Mouse (Mus musculus) midbrain, postnatal 0 days (tissue): Measurements from ENCODE around the gene Gtpbp2. TPM values are rescaled to one million over a fixed set of nuclear protein-coding genes. Genes with fewer than 3 reads are reported as not detected.

Source experiments
- ATAC-seq: fragments of 200-750 bp; cut with Nextera tagmentation; 2 replicates; pipeline ENCODE4 v1.8.0; 2017; ENCODE audit warnings: moderate number of reproducible peaks, mild to moderate bottlenecking, moderate TSS enrichment, moderate library complexity; ENCODE audit not compliant: low FRiP score
- DNase-seq: peaks from one replicate; pipeline ENCODE4 v3.0.0-alpha.2; 2015; ENCODE audit warnings: low spot score
- H3K27ac ChIP-seq: fragments of 300-500 bp; sonication (generic); 2 replicates; pipeline ENCODE4 v1.5.1; 2014; ENCODE audit warnings: low read depth, mild to moderate bottlenecking, low read length, mixed read lengths
- H3K27me3 ChIP-seq: fragments of 300-500 bp; sonication (generic); 2 replicates; pipeline ENCODE4 v1.6.1; 2014; ENCODE audit warnings: low read length, control low read depth, mixed read lengths; ENCODE audit not compliant: insufficient read depth
- H3K36me3 ChIP-seq: fragments of 300-500 bp; sonication (generic); 2 replicates; pipeline ENCODE4 v1.6.1; 2014; ENCODE audit warnings: low read length, control low read depth, mixed read lengths; ENCODE audit not compliant: insufficient read depth
- H3K4me1 ChIP-seq: fragments of 300-500 bp; sonication (generic); 2 replicates; pipeline ENCODE4 v1.6.1; 2014; ENCODE audit warnings: mild to moderate bottlenecking, control low read depth, antibody characterized with exemption, low read length, mixed read lengths; ENCODE audit not compliant: insufficient read depth
- H3K4me2 ChIP-seq: fragments of 300-500 bp; sonication (generic); 2 replicates; pipeline ENCODE4 v1.6.1; 2014; ENCODE audit warnings: low read depth, mild to moderate bottlenecking, low read length, mixed read lengths; ENCODE audit not compliant: poor library complexity, severe bottlenecking
- H3K4me3 ChIP-seq: fragments of 300-500 bp; sonication (generic); 2 replicates; pipeline ENCODE4 v1.5.1; 2014; ENCODE audit warnings: low read depth, mild to moderate bottlenecking, low read length, moderate library complexity
- H3K9ac ChIP-seq: fragments of 300-500 bp; sonication (generic); replicated peaks from 2 replicates; pipeline ENCODE4 v1.6.1; 2014; ENCODE audit warnings: mild to moderate bottlenecking, low read length, moderate library complexity, mixed read lengths; ENCODE audit not compliant: poor library complexity, severe bottlenecking
- H3K9me3 ChIP-seq: fragments of 300-500 bp; sonication (generic); 2 replicates; pipeline ENCODE4 v1.6.1; 2016; ENCODE audit warnings: low read length, control low read depth
- CTCF ChIP-seq: IDR thresholded peaks from 2 replicates; pipeline ENCODE4 v1.5.1; 2016; ENCODE audit warnings: antibody characterized with exemption, mild to moderate bottlenecking
- WGBS: fragments of 180-500 bp; shearing (Covaris S2); extraction: QIAGEN DNeasy Blood & Tissue Kit; methylation state at CpG from one replicate; pipeline ENCODE4 v1.1.7; 2014; 5-methylcytosine and 5-hydroxymethylcytosine counted together
- polyA plus RNA-seq: library from polyadenylated mRNA; unstranded; fragments of >200 nt; fragmentation: Nextera tagmentation; extraction: Ambion mirVana; gene quantifications from 2 replicates; pipeline ENCODE4 v1.2.1, GENCODE M21; 2015
- total RNA-seq: library from RNA; depleted of rRNA; stranded (reverse); fragments of >200 nt; gene quantifications from 2 replicates; pipeline ENCODE4 v1.2.3, GENCODE M21; 2014

Gene Gtpbp2
- total and polyA plus RNA-seq, 2 experiments from 2014 or later, result 25.9 to 82.2 TPM

DNA sequence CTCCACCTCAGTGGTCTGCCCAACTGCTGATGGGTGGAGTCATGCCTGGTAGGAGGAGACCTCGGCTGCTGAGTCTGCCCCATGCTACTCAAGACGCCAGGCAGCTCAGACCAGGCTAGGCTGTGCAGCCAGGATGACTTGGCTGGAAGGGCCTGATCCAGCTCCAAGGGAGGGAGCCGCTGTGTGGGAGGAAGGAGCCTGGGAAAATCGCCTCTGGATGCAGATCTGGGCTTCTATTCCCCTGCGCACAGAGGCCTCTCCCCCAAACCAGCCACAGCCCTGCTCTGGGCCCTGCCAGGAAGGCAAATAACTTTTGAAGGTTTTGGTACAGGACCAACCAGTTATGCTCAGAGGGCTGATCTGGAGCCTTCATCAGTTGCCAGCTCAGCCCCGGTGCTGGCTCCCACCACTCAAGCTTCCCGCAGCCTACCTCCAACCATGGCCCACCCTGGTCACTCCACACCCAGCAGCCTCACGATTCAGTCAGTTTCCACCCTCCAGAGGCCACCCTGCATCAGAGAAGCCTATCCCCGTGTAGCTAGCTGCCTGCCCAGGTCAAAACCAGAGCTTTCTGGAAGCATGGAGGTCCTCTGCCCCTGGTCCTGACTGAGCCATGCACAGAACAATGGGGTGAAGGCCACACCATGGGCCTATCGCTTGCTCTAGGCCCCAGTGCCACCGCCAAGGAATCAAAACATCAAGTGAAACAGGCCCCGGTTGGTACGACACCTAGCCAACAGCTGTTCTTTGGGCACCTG, 30.9 kb upstream of the Gtpbp2 start:
- WGBS, result 81% methylated on average over 13 of the region's 13 CpGs
- H3K9me3 ChIP-seq, result no peaks in the 10 kb centered on the region
- ATAC-seq, result no peak
- no peaks in the 10 kb centered on the region for H3K27me3 ChIP-seq
- H3K27ac ChIP-seq, result no peak overlapping the region
- H3K36me3 ChIP-seq, result peaks cover 60% of the 10 kb centered on the region
- H3K4me2 ChIP-seq, result no peak overlapping the region
- no peak overlapping the region for H3K9ac ChIP-seq
- no peak overlapping the region for H3K4me3 ChIP-seq
- DNase-seq, result no peak
- TF ChIP-seq CTCF, result no peak
- no peaks in the 10 kb centered on the region for H3K4me1 ChIP-seq

DNA sequence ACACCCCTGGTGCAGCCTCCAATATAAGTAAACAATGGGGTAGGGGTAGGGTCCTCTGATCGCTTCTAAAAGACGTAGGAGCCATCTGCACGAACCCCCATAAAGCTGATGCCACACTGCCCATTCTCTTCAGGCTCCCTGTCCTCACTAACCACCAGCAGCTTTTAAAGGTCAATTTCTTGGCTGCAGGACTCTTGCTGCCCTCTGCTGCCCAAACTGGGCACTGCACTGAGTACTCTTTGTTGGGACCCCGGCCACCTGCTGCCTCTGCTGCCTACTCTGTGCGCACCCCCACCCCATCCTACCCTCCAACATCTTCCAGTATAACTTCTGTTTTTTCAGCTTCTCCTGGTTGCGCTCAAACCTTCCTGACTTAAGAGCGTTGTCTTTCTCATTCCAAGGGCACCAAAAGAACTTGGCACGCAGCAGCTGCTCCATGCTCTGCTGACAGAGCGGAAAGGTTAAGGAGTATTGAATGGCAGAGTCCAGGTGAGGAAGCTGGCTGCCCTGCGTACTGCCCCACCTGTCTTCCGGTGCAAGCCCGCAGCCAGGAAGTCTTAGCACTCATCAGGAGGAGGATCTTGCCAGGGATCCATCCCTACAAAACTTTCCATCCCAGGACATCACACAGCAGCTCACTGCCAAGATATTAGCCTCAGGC, 28.6 kb upstream of the Gtpbp2 start:
- 15% methylated on average over 12 of the region's 12 CpGs for WGBS
- H3K4me3 ChIP-seq, result no peak overlapping the region
- ATAC-seq (peak; percentile 38; the same call in 1 of the 2 replicates), DNase-seq (peak; percentile 80)
- no peak overlapping the region for H3K9ac ChIP-seq
- peak; percentile 94 for TF ChIP-seq CTCF
- no peak overlapping the region for H3K4me2 ChIP-seq
- H3K4me1 ChIP-seq, result no peaks in the 10 kb centered on the region
- no peak overlapping the region for H3K27ac ChIP-seq
- no peaks in the 10 kb centered on the region for H3K27me3 ChIP-seq
- H3K9me3 ChIP-seq, result no peaks in the 10 kb centered on the region
- peaks cover 42% of the 10 kb centered on the region for H3K36me3 ChIP-seq

DNA sequence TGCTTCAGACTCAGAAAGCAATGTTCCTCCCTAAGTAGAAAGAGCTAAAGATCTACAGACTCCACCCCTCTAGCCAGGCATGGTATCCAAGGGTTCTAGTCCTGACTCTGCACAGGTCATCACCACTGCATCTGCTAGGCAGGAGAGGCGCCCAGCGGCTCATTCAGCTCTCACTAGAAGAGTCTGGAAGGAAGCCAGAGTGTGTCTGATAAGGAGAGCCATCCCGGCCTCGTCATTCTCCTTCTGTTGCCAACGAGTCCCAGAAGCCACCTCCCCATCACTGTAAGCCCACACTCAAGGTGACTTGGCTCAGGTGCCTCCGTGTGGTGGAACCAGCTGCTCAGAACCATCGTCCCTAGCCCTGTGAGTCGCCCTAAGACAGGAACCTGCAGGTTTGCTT, 28.0 kb upstream of the Gtpbp2 start:
- Histone ChIP-seq H3K27ac (no peak overlapping the region), H3K27me3 (no peaks in the 10 kb centered on the region), H3K4me2 (no peak overlapping the region), H3K4me3 (no peak overlapping the region), H3K4me1 (no peaks in the 10 kb centered on the region), H3K9ac (no peak overlapping the region), H3K36me3 (peaks cover 36% of the 10 kb centered on the region), H3K9me3 (no peaks in the 10 kb centered on the region)
- no peak for TF ChIP-seq CTCF
- 75% methylated on average over 8 of the region's 8 CpGs for WGBS
- DNase-seq, result no peak
- no peak for ATAC-seq

DNA sequence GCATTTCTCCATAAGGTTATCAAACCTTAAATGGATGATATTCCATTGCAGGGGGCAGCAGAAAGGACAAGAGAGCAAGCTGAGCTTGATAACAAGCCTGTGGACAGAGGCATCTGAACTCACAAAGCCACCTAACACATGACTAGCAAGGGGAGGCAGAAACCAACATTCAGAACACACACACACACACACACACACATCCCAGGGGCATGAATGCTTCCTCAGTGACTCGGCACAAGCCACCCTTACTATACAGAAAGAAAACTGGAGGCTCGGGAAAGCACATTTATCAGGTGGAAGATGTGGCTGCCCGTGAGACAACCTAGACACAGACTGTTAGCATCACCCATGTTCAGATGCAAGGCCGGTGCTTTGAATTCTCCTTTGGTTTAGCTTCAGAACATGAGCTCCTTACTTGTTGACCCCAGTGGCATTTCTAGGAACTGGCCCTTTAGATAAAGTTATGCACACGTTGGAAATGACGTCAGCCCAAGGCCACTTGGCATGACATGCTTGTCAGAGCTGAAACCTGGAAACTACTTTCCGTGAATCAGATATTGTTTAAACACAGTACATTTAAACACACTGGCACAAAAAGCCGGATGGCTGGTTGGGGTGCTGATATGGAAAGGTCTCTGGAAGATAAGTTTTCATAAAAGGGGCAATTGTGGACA, 22.1 kb upstream of the Gtpbp2 start:
- no peak overlapping the region for H3K27ac ChIP-seq
- peaks cover 9% of the 10 kb centered on the region for H3K36me3 ChIP-seq
- H3K4me2 ChIP-seq, result no peak overlapping the region
- no peak overlapping the region for H3K9ac ChIP-seq
- peaks cover 9% of the 10 kb centered on the region; the same call in 1 of the 2 replicates for H3K4me1 ChIP-seq
- no peaks in the 10 kb centered on the region for H3K27me3 ChIP-seq
- no peak for DNase-seq
- TF ChIP-seq CTCF, result no peak
- H3K9me3 ChIP-seq, result no peaks in the 10 kb centered on the region
- WGBS, result 89% methylated on average over 8 of the region's 8 CpGs
- H3K4me3 ChIP-seq, result no peak overlapping the region
- ATAC-seq, result no peak

DNA sequence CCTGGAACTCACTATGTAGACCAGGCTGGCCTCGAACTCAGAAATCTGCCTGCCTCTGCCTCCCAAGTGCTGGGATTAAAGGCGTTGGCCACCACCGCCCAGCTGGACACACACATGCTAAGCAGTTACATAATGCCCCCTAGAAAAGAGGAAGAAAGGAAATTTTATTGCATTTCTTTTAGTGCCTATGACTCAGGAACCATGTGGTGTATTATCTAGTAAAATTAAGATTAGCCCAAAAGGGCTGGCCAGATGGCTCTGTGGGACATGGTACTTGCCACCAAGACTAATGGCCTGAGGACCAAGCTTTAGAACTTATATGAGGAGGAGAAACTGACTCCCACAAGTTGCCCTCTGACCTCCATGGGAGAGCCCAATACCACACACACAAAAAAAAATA, 21.0 kb upstream of the Gtpbp2 start:
- no peak for ATAC-seq

More for the DNA sequence above, 21.0 kb upstream of the Gtpbp2 start:
- H3K4me2 ChIP-seq, result no peak overlapping the region
- DNase-seq, result no peak
- no peak overlapping the region for H3K4me3 ChIP-seq
- H3K4me1 ChIP-seq, result peaks cover 9% of the 10 kb centered on the region; the same call in 1 of the 2 replicates
- no peaks in the 10 kb centered on the region for H3K27me3 ChIP-seq
- 97% methylated on average over 3 of the region's 3 CpGs for whole genome bisulfite sequencing
- H3K36me3 ChIP-seq, result peaks cover 5% of the 10 kb centered on the region
- no peak for TF ChIP-seq CTCF
- no peak overlapping the region for H3K9ac ChIP-seq
- no peaks in the 10 kb centered on the region for H3K9me3 ChIP-seq
- no peak overlapping the region for H3K27ac ChIP-seq
